Mouse (Mus musculus): ENCODE data around the gene Khdc3. TPM values are rescaled to one million over a fixed set of nuclear protein-coding genes. Genes with fewer than 3 reads are reported as not detected.

Khdc3 gene
- 0.03 and 0.06 TPM in 2 replicates for polyA plus RNA-seq (2012)

- no peak for TF ChIP-seq GATA1 (IDR thresholded peaks at IDR 0.05; ENCODE audit: low read length)
Measured at GRCm38 (mm10) chr9:73101536-73101935, at the start of gene Khdc3. TSS of gene Khdc3 (plus strand) at chr9:73101836.

GRCm38 (mm10) chr9:73055441-73055911 lies 46.2 kb upstream of the Khdc3 start:
- no peak for TF ChIP-seq GATA1 (IDR thresholded peaks at IDR 0.05; ENCODE audit: low read length)

GRCm38 (mm10) chr9:73059224-73059623 lies 42.4 kb upstream of the Khdc3 start:
- TF ChIP-seq GATA1 (IDR thresholded peaks at IDR 0.05; ENCODE audit: low read length), result no peak

GRCm38 (mm10) chr9:73063621-73064290 lies 37.9 kb upstream of the Khdc3 start:
- TF ChIP-seq GATA1 (IDR thresholded peaks at IDR 0.05; ENCODE audit: low read length), result no peak

- no peak for TF ChIP-seq GATA1 (IDR thresholded peaks at IDR 0.05; ENCODE audit: low read length)
Measured at GRCm38 (mm10) chr9:73067086-73067485, 34.5 kb upstream of the Khdc3 start.

GRCm38 (mm10) chr9:73068230-73068679 lies 33.4 kb upstream of the Khdc3 start:
- TF ChIP-seq GATA1 (IDR thresholded peaks at IDR 0.05; ENCODE audit: low read length), result no peak

GRCm38 (mm10) chr9:73068688-73069087 lies 32.9 kb upstream of the Khdc3 start:
- no peak for TF ChIP-seq GATA1 (IDR thresholded peaks at IDR 0.05; ENCODE audit: low read length)

- TF ChIP-seq GATA1 (IDR thresholded peaks at IDR 0.05; ENCODE audit: low read length), result no peak
Measured at GRCm38 (mm10) chr9:73070971-73071659, 30.5 kb upstream of the Khdc3 start.

GRCm38 (mm10) chr9:73072426-73072825 lies 29.2 kb upstream of the Khdc3 start:
- TF ChIP-seq GATA1 (IDR thresholded peaks at IDR 0.05; ENCODE audit: low read length), result no peak

- TF ChIP-seq GATA1 (IDR thresholded peaks at IDR 0.05; ENCODE audit: low read length), result no peak
Measured at GRCm38 (mm10) chr9:73073169-73073568, 28.5 kb upstream of the Khdc3 start.

- TF ChIP-seq GATA1 (IDR thresholded peaks at IDR 0.05; ENCODE audit: low read length), result no peak
Measured at GRCm38 (mm10) chr9:73079801-73080325, 21.8 kb upstream of the Khdc3 start.

GRCm38 (mm10) chr9:73082291-73083000 lies 19.2 kb upstream of the Khdc3 start:
- no peak for TF ChIP-seq GATA1 (IDR thresholded peaks at IDR 0.05; ENCODE audit: low read length)

- no peak for TF ChIP-seq GATA1 (IDR thresholded peaks at IDR 0.05; ENCODE audit: low read length)
Measured at GRCm38 (mm10) chr9:73083956-73084355, 17.7 kb upstream of the Khdc3 start.

- peak; percentile 19 for TF ChIP-seq GATA1 (IDR thresholded peaks at IDR 0.05; ENCODE audit: low read length)
Measured at GRCm38 (mm10) chr9:73085845-73086244, 15.8 kb upstream of the Khdc3 start.

GRCm38 (mm10) chr9:73087121-73087520 lies 14.5 kb upstream of the Khdc3 start:
- no peak for TF ChIP-seq GATA1 (IDR thresholded peaks at IDR 0.05; ENCODE audit: low read length)

GRCm38 (mm10) chr9:73087581-73087980 lies 14.1 kb upstream of the Khdc3 start:
- TF ChIP-seq GATA1 (IDR thresholded peaks at IDR 0.05; ENCODE audit: low read length), result no peak
